Mouse (Mus musculus) left cerebral cortex, postnatal 36 days (tissue): ENCODE data around the gene Trmt13. TPM values are rescaled to one million over a fixed set of nuclear protein-coding genes. Genes with fewer than 3 reads are reported as not detected.
"Not testable (repeated sequence)": the region's sequence is repeated elsewhere in the genome, so short reads cannot be mapped to it uniquely, and the experiment has no call there.

Experiments
- DNase-seq, 2 experiments: peaks; one replicate each; pipeline ENCODE4 v3.0.0; 2021 to 2022; ENCODE audit warnings: low spot score in 2 of 2, mixed read lengths in 1 of 2
- intact Hi-C: fragments of 180-260 bp; cut with DNase I; formaldehyde crosslinking; loops from one replicate; pipeline ENCODE4 v1.15.1; 2025
- total RNA-seq, 2 experiments: library from RNA; stranded (reverse); gene quantifications; 2 replicates each; pipeline ENCODE4 v1.2.3; 2021

Gene Trmt13
- total RNA-seq, 2 experiments from 2014 or later = 13.8 to 20.9 TPM

DNA sequence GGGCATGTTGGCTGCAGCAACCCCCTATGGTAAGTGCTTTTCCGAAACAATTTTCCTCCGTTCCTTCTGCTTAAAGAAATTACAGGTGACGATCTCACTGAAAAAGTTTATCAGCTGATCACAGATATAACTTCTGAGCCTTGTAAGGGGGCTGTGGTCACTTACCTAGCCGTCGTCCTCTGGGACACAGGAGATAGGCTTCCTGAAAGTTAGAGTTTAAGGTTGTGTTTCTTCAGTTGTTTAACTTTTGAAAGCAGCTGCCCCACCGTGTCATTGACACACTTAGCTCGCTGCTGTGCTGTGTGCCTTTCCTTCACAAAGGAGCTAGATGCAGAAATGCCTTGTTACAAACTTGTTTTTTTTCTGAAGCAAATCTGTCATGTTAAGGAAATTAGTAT is 51.3 kb downstream of the Trmt13 start:
- intact Hi-C loops = no loop called here
- no peak for DNase-seq

- intact Hi-C loops = no loop called here
- DNase-seq = no peak
Observed at GRCm38 (mm10) chr3:116562408-116563094, 51.8 kb downstream of the Trmt13 start, which contains the start of gene Lrrc39. Gene Lrrc39, plus strand, starts transcription at chr3:116562973.

- DNase-seq, intact Hi-C loops: not testable (repeated sequence)
Observed at GRCm38 (mm10) chr3:116561315-116561714, 53.1 kb downstream of the Trmt13 start.

DNA sequence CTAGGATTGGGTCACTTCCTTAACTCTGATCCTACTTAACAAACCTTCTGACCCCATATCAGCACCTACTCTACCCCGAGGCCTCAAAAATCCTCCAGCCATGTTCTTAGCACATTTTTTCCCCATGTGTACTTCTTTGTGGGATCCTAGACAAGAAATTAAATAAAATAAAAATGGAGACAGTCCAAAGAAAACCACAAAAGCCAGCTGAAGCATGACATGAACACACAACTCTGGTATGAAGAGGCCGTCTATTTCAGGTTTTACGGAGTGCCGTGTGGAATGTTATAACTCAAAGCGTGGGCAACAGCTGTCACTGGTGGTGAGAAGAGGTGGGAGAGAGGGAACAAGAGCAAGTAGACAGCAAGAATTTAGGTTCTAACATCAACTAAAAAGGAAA is 63.0 kb downstream of the Trmt13 start:
- no peak for DNase-seq
- intact Hi-C loops = no loop called here

- intact Hi-C loops = no loop called here
- DNase-seq = no peak
Observed at GRCm38 (mm10) chr3:116547430-116547829, 67.0 kb downstream of the Trmt13 start.

DNA sequence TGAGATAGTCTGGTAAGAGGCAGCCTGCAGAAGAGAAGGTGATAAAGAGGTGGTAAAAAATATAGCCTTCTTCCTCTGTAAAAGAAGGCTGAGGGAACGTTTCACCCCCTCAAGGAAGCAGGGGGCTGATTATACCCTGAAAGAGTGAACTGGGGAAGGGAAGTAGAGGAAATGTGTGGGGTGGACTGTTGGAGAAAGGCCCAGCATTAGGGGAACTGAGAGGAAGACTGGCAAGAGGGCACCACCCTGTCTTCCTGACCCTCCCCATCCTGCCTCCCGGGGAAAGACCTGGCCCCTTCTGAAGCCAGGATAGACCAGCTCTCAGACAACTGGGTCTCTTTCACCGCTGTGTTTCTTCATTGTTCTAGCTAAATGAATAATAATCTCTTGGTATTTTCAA is 71.9 kb downstream of the Trmt13 start:
- DNase-seq = no peak
- intact Hi-C loops = no loop called here

- intact Hi-C loops = no loop called here
Observed at GRCm38 (mm10) chr3:116542070-116542469, 72.3 kb downstream of the Trmt13 start.

GRCm38 (mm10) chr3:116537200-116537573 is 77.2 kb downstream of the Trmt13 start:
- intact Hi-C loops = no loop called here
- no peak for DNase-seq

More at GRCm38 (mm10) chr3:116542070-116542469, 72.3 kb downstream of the Trmt13 start:
- DNase-seq = no peak

DNA sequence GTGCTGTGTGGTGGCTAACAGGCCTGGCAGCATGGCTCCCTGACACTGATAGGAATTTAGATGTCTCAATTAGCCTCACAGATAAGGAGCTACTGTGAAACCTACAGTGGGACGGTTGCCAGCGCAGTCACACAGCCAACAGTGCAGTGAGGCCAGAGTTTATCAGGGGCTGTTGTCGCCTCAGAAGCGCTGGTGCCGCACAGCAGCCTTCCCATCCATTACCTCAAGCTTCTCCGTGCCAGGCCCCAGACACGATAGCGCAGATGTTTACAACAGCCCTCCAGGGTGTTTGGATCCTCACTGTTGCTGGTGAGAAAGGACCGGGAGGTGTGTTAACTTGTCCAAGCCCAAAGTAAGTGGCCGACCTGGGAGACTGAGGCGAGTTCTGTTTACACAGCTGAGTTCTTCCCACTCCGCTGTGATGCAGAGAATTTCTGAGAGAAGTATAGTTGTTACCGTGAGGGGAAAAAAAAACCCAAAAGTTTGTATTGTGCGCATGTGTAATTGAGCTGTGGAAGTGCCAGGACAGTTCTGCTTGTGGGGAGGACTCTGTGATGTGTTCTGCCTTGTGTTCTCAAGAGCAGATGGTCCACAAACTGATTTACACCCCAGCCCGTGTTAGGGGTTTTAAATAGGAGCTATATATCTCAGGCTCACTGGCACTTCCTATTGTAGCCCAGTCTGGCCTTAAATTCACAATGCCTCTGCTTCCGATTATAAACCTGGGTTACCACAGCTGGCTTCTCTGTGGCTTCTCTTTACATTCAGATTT is 77.8 kb downstream of the Trmt13 start:
- DNase-seq = no peak
- intact Hi-C loops = no loop called here

Other genes with a start within 250 kb of the Trmt13 start
- gene Cdc14a, start 190.6 kb downstream of the Trmt13 start, total RNA-seq = 1 to 10 TPM; 3.2 to 5.1 TPM
- 10 to 100 TPM; 60.6 to 61.0 TPM for gene Rtca, start 106.4 kb downstream of the Trmt13 start, total RNA-seq
- gene Dbt, start 101.5 kb downstream of the Trmt13 start, total RNA-seq = 10 to 100 TPM; 17.8 to 18.7 TPM
- gene Lrrc39, start 51.6 kb downstream of the Trmt13 start, total RNA-seq = under 1 TPM in 1 of 2 experiments, not detected in 1; 0.17 TPM
- gene Sass6, start 19.6 kb downstream of the Trmt13 start, total RNA-seq = 1 to 10 TPM; 6.1 to 7.6 TPM
- 10 to 100 TPM; 55.1 to 55.4 TPM for gene Mfsd14a, start 48.1 kb upstream of the Trmt13 start, total RNA-seq
- not detected for gene Gm43191, start 66.7 kb upstream of the Trmt13 start, total RNA-seq
- 10 to 100 TPM; 12.9 to 13.5 TPM for gene Slc35a3, start 98.2 kb upstream of the Trmt13 start, total RNA-seq
- gene Agl, start 193.6 kb upstream of the Trmt13 start, total RNA-seq = 10 to 100 TPM; 23.8 to 26.1 TPM
- gene Frrs1, start 244.9 kb upstream of the Trmt13 start, total RNA-seq = 1 to 10 TPM; 1.6 to 1.8 TPM